Mouse (Mus musculus) right cerebral cortex, postnatal 10 days (tissue): ENCODE data around the gene Il17f.
"Not testable (repeated sequence)": the region's sequence is repeated elsewhere in the genome, so short reads cannot be mapped to it uniquely, and the experiment has no call there.

Source experiments
- DNase-seq, 2 experiments: peaks; one replicate each; pipeline ENCODE4 v3.0.0; 2021; ENCODE audit warnings: low spot score in 2 of 2

Il17f gene

GRCm38 (mm10) chr1:20787046-20787445 is 3.4 kb downstream of the Il17f start:
- no peak for DNase-seq

- no peak for DNase-seq
Measured at GRCm38 (mm10) chr1:20778366-20778765, 12.1 kb downstream of the Il17f start.

- not testable (repeated sequence) for DNase-seq
Measured at GRCm38 (mm10) chr1:20774026-20774730, 16.2 kb downstream of the Il17f start.

GRCm38 (mm10) chr1:20766526-20766925 is 23.9 kb downstream of the Il17f start:
- no peak for DNase-seq

- no peak for DNase-seq
Measured at GRCm38 (mm10) chr1:20761411-20761810, 29.0 kb downstream of the Il17f start.

- no peak for DNase-seq
Measured at GRCm38 (mm10) chr1:20760331-20760730, 30.1 kb downstream of the Il17f start.

GRCm38 (mm10) chr1:20759799-20760198 is 30.6 kb downstream of the Il17f start:
- DNase-seq, result peak; percentile 24 to 48

- no peak for DNase-seq
Measured at GRCm38 (mm10) chr1:20757586-20757985, 32.8 kb downstream of the Il17f start.

- DNase-seq, result no peak
Measured at GRCm38 (mm10) chr1:20754439-20754838, 36.0 kb downstream of the Il17f start.

GRCm38 (mm10) chr1:20740496-20740998 is 49.9 kb downstream of the Il17f start:
- DNase-seq, result no peak

GRCm38 (mm10) chr1:20738483-20738882 is 51.9 kb downstream of the Il17f start:
- DNase-seq, result no peak

GRCm38 (mm10) chr1:20736572-20736971 is 53.8 kb downstream of the Il17f start:
- DNase-seq, result no peak

- DNase-seq, result no peak
Measured at GRCm38 (mm10) chr1:20730903-20731302, 59.5 kb downstream of the Il17f start, which contains the start of gene Il17a. Gene Il17a (plus strand): TSS chr1:20730905.
